Mouse (Mus musculus) heart, postnatal 4 days (tissue): ENCODE measurements around the gene Fpr1. TPM values are rescaled to one million over a fixed set of nuclear protein-coding genes. Genes with fewer than 3 reads are reported as not detected.

Experiments used
- microRNA-seq, 2 experiments: library from miRNA; unstranded; fragments of <30 nt; microRNA quantifications; one replicate each; pipeline ENCODE4 v1.2.0; 2021 to 2022
- total RNA-seq, 2 experiments: library from RNA; stranded (reverse); gene quantifications; 2 replicates each; pipeline ENCODE4 v1.2.3; 2021

The Fpr1 gene
- total RNA-seq, 2 experiments from 2014 or later: not detected

Small RNAs within 50 kb of the gene (microRNA-seq; reads per million reads assigned to microRNA genes)
- gene Gm25927 (0 reads per million in 2 experiments), gene Mir125a (11,005 to 13,308 reads per million in 2 experiments), gene Mir99b (23,810 to 25,090 reads per million in 2 experiments), gene Mirlet7e (0 reads per million in 2 experiments)

Other genes starting within 250 kb of the Fpr1 start
- gene Vmn2r90, start 180.2 kb downstream of the Fpr1 start, total RNA-seq: not detected
- gene Spaca6, start 56.8 kb downstream of the Fpr1 start, total RNA-seq: 10 to 100 TPM; 36.1 to 38.8 TPM
- gene Has1, start 28.7 kb downstream of the Fpr1 start, total RNA-seq: 1 to 10 TPM in 1 of 2 experiments, under 1 TPM in 1; 0.55 to 1.4 TPM
- under 1 TPM; 0.24 to 0.41 TPM for gene Fpr2, start 3.9 kb upstream of the Fpr1 start, total RNA-seq
- gene Fpr3, start 3.9 kb upstream of the Fpr1 start, total RNA-seq: not detected
- not detected for gene Fpr-rs4, start 137.8 kb upstream of the Fpr1 start, total RNA-seq
- not detected for gene Vmn2r124, start 165.5 kb upstream of the Fpr1 start, total RNA-seq
- not detected for gene Vmn2r91, start 201.1 kb upstream of the Fpr1 start, total RNA-seq